Mouse (Mus musculus) layer of hippocampus, adult 9-10 months (tissue): Measurements from ENCODE around the gene Deup1.
A peak's percentile ranks its signal among the peaks of the same experiment; 100 is the strongest.

Experiments
- DNase-seq: peaks from one replicate; pipeline ENCODE4 v3.0.0; 2022; ENCODE audit warnings: low spot score

Deup1 gene

DNA sequence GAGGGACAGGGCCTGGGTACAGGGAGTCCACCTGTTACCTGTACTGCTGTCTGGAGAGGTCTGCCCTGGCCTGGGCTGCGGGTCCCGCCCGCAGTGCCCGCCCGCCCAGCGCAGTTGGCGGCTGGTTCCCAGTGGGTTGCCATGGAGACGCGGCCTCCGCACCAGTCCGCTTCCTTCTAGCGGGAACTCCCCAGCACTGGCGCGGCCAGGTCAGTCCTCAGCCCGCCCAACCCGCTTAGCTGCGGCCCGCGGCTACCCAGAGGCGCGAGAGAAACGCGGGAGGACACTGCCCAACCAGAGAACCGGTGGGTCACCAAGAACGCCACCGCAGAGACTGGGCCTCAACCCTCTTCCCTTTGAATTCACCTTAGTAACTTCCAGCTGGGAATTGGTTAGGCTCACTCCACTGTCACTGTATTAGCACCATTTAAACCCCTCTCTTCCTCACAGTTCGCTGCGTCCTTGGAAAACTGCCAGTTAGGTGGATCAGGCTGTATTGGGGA, at the start of gene Deup1:
Deup1 (minus strand) TSS at position 149 of the 503 bp plus-strand sequence.
- no peak for DNase-seq

DNA sequence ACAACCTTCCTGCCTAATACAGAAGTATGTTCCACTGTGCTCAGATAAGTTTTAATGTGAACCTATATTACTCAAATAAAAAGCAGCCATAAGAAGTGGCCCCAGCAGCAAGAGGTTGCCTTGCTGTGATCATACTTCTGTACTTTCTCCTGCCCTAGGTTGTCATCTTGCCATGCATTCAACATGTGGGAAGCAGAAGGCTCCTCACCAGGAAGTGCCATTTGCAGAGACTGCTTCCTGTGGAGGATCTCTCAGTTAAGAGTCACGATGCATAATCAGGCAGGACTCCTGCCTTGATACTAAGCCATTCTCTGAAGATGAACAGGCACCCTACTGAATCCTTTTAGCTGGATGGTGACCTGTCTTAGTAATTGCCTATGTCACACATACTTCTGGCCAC, 44.5 kb upstream of the Deup1 start:
- no peak for DNase-seq

DNA sequence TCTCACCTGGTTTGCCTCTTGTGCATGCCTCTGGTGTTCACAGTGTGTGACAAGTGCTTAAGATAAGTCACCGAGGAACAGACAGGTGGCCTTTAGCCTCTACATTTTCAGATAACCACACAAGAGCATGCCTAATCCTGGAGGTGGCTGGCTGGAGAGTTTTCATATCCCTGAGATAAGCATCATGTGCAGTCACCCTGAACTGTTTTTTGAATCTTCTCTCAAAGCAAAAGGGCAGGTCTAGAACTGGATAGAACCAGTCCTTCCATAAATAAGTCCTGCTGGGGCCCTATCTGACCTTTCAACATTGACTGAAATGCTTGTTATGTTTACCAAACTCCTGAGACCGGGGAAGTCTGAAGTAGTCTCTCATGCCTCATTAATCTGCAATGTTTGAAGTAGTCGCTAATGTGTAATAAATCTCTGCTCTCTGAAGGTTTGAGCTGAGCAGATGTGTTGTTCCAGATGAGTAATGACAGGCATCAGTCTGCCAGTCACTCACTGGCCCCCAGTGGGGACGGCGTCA, 42.3 kb upstream of the Deup1 start:
- no peak for DNase-seq

DNA sequence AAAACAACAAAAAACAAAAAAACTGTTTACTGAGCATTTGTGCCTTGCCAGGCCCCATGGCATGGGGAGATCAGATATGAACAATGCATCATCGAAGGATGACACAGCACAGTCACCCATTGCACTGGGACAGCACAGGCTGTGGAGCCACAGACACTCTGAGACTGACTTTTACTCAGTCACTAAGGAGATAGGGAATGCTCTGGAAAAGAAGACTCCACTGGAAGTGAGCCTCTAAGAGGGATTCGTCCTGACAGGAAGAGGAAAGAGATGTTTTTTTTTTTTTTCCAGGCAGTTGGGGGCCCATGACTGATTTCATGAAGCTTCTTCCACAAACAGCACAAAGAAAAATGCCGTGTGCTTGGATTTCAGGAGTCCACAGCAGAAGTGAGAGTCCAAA, 41.7 kb upstream of the Deup1 start:
- DNase-seq, result no peak

DNA sequence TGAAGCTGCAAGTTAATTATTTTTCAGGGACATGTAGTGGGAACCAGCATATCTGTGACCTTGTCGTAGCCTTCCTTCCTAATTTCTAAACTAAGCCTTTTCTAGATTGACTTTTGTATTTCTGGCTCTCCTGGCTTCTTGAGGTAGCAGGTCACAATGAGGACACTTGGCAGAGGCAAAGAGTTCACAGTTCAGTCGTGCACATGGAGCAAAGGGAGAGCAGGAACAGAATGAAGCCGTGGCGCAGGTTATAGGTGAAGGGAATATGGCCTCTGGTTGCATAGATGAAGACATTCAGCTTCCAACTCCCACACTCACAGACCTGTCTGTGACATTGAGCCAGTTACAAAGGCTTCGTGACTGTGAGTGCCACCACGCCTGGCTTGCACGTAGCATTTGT, 36.9 kb upstream of the Deup1 start:
- DNase-seq, result no peak

DNA sequence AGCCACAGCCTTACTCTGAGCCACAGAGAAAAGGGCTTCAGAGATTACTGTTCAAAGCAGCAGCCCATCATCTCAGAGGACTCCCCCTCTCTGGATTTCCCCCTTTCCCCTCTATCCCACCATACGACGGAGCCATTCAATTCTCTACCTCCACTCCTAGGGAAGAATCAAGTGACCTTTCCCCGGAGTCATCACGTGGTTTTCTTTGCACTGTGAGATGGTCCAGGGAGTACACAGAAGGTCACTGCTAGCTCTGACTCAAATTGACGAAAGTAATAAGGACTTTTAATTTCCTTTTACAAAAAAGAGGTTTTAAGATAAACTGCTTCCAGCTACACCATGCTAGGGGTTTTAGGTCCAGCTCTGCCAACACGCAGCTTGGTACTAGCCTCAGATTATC, 31.3 kb upstream of the Deup1 start:
- no peak for DNase-seq

DNA sequence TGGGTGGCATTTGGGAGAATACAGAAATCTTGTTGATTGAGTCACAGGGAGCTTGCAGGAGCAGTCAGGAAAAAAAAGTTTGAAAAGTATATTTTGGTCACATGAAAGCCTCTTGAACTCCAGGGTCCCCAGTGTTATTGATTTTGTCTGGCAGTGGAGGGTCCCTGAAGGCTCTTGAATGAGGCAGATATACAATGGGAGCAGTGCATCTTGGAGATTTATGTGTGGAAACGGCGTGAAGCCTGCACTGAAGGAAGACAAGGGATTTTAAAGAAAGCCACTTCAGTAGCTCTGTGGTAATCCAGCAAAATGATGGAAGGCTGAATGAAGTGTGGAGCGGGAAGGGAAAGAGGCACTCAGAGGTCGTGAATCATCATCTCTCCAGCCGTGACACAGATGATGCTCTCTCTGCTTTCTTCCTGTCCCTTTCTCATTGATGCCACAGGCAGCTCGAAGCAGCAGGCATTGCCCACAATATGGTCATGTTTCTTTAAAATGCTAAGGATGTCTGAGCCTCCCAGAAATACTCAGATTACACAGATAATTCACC, 30.6 kb upstream of the Deup1 start:
- no peak for DNase-seq

DNA sequence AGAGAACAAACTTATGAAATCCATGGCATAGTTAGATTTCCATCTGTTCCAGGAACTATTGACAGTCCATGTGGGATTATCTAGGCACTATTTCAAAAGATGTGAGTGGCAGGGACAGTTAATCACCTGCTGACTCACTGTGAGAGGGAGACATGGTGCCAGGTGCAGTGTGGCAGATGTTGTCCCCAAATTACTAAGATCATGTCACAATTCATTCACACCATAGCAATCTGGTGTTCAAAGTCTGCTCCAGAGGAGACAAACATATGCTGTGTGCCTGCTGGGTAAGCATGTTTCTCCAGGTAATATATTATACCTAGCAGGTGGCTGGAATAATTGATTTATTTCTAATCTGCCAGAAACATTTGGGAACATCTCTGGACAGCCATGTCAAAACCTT, 25.3 kb upstream of the Deup1 start:
- DNase-seq, result peak; percentile 45

DNA sequence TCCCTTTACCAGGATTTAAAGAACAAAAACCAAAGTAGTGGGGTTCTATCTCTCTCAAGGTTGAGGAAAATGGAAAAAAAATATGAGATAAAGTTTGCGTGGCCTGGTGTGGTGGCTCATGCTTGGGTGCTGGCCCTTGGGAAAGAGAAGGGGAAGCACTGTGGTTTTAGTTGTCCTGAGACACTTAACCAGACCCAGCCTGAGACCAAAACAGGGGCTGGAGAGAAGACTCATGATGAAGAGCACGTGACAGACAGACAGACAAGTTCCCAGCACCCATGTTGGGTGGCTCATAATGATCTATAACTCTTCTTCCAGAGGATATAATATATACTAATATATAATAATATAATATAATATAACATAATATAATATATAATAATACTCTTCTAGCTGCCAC, 22.2 kb upstream of the Deup1 start:
- no peak for DNase-seq

DNA sequence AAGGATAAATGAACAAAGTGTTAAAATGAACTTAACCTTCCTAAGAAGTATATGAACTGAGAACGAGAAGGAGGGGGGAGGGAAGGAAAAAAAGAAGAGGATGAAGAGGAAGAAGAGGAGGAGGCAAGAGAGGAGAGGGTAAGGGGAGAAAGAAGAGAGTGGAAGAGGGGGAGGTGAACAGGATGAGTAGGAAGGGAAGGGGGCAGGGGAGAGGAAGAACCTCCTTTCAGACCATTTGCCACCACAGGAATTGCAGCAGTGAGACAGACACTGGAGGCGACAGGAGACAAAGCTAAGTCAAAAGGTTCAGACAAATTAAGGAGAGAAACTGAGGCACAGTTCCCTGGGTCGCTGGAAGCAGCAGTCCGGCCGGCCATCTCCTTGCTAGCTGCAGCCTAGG, 349 bp downstream of the Deup1 start:
- DNase-seq, result no peak

DNA sequence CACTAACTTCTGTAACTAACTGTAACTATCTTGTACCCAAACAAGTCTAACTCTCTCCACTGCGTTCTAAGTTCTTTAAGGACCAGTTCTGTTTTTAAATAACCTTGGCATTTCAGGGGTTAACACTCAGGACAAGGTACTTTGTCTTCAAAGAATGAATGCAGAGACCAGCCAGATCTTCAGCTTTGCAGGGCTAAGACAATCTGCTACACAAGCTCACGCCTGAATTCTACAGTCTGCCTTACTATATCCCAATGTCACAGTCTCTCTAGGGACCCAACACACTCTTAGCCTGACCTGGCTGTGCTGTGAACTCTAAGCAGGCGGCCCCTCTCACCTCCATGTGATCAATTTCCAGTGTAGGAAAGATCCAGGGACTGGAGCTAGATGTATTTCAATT, 3.0 kb downstream of the Deup1 start:
- DNase-seq, result no peak

DNA sequence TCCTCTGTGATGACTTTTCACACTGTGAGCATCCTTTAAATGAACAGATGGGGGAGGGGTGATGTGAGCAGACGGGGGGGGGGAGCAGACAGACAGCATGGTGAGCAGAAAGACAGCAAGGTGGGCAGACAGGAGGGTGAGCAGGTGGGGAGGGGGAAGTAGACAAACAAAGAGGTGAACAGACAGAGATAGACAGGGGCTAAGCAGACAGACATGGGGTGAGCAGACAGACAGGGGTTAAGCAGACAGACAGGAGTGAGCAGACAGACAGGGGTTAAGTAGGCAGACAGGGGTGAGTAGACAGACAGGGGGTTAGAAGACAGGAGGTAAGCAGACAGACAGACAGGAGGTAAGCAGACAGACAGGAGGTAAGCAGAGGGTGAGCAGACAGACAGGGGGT, 8.0 kb downstream of the Deup1 start:
- DNase-seq, result no peak

DNA sequence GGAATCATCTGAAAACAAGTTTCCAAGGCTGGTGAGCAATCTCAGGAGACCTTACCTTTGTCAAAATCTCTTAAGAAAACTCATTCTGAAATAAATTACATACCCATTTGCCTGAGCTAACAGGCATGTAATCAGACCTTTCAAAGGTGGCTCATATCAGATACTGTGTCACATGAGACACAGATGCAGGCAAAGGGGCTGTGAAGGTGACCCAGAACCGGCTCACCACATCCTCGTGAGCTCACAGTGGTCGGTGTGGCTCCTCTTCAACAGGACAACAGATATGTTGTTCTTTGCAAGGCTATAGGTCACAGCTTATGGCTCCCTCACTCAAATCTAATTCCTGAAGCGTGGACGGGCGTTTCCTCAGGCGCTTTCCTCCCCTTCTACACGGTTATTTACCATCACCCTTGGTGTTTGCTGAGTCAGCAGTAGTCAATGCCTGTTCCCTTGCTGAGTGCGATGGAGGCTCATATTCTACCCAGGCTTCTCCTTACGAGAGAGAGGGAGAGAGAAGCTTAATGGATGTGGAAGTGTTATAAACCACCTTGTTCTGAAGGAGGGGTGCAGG, 8.6 kb downstream of the Deup1 start:
- DNase-seq, result no peak

DNA sequence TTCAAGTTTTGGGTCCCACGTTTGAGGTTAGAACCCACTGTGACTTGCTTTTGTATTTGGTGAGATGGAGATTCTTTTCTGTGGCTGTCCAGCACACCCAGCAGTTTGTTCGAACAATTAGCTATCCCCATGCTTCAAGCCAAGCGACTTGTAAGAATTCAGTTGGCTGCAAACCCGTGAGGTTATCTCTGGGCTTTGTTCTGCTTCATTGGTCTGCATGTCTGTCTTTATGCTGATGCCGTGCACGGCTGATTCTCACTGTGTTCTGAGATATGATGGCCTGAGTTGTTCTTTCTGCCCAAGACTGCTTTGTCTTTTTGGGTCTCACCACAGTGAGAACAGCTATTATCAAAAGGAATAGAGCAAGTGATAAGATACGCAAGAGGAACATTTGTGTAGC, 10.7 kb downstream of the Deup1 start:
- DNase-seq, result no peak

DNA sequence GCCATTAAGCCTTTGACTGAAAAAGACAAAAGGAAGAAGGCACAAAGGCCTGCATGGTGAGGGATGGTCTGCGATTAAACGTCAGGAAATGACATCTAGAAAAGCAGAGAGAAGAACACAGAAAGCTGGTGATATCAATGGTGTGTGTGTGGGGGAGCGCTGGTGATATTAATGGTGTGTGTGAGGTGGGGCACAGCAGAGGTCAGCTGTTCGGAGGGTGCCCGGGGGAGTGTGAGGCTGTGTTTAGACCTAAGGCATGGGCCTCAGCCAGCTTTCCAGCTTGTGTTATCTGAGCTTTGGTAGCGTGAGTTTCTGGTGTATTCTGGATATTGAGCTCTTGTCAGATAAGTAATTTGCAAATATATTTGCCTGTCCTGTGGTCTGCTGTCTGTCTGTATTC, 11.3 kb downstream of the Deup1 start:
- no peak for DNase-seq

DNA sequence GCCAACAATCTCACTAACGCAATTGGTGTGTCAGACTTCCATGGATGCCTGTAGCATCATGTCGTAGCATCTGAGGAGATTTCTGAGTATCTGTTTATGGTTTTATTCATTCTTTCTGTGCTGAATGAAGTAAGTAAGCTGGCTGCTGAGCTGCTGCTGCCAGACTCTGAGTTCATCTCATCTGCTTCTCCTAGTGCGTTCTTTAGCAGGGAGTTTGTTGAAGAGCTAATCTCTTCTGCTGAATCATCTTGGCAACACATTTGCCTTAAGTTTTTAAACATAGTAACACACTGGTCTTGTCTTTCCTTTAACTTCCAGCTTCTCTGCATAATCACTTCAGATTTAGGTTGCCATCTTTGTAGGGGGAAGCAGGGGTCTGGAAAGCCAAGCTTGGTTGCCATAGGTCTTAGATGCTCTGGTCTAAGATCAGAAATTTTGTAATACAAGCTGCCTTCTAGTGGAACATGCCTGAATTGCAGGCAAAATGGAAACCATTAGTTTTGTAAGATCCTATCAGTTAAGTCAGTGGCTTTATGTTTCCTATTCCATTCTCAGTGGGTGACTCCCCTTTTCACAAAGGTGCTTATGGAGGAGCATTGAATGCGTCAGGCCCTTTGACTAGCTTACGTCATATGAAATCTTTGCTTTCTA, 18.3 kb downstream of the Deup1 start:
- no peak for DNase-seq

DNA sequence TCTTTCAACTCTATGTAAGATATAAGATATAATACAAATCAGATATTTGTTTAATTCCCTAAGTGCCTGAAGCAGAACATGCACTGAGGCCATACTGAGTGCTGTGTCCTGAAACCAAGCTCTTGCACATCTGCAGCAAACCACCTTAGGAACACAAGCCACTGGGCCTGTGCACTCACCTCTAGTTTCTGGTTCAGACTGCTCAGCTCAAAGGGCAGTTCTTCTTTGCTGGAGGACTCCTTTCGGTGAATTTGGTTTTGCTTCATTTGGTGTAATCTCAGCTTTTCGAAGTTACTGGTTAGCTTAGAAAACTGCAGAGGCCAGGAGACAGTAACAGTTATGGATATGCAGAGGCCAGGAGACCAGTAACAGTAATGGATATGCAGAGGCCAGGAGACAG, 20.1 kb downstream of the Deup1 start:
- no peak for DNase-seq

DNA sequence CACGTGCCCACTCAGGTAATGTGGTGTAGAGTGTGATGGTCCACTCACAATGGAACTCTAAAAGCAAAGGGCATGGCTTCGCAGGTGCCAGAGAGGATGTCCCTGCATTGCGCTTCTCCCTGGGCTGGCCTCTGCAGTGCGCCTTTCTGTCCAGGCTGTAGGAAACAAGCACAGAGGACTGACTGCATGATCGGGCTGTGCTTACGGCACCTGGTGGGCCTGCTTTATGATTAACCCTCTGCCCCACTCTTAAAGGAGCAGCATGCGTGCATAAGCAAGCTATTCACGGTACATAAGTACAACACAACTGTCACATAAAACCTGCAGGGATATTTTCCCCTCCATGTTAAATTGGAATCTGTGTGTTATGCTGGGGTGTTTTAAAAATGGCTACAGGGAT, 24.6 kb downstream of the Deup1 start:
- DNase-seq, result no peak

DNA sequence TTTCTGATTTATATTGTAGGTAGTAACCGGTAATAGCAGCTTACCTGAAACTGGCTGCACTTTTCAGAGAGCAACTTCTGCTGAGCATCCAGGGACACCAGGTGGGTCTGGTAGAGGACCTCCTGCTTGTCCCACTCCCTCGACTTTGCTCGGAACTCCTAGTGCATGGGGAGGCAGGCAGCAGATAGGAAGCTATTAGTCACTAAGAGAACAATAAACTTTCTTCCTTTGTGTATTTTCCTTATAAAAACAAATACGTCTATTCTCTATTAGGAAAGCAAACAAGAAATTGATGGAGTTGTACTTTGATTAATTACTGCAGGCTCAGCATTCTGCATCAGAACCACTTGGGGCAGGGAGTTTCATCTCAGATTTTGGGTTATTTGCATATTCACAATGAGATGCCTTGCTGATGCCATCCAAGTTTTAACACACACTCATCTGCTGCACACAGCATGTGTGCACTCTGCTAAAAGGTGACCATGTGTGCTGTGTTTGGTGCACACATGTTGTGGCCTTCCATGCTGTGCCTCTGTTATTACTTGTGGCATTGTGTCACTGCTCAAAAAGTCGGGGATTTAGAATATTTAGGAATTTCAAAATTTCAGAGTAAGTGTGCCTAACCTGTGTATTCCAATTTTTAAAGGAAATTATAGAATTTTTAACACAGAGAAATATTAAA, 26.7 kb downstream of the Deup1 start:
- no peak for DNase-seq

DNA sequence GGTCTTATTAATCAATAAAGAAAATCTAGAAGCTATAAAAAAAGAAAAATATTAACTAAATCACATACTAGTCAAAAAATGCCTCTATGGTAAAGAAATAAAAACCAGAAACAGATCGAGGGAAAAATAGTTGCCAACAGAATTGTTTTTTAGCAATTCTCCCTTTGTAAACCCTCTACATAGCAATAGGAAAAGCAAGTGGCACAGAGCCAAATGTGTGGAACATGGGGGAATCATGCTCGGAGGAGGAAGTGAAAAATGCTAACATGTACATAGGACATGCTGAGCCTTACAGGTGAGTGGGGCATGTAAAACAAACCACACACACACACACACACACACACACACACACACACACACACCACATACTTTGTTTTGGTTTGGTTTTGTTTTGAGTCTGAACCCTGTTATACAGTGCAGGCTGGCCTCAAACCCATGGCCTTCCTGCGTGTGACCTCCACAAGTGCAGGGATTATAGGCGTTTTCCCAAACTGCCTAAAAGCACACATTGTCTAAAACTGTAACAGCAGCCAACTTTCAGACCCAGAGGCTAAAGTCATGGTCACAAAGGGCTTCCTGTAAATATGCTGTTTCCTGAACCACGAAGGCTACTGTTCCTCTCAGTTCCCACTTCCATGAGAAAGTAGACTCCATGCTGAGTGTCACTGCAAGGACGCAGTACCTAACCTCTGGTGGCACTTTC, 27.4 kb downstream of the Deup1 start:
- no peak for DNase-seq

DNA sequence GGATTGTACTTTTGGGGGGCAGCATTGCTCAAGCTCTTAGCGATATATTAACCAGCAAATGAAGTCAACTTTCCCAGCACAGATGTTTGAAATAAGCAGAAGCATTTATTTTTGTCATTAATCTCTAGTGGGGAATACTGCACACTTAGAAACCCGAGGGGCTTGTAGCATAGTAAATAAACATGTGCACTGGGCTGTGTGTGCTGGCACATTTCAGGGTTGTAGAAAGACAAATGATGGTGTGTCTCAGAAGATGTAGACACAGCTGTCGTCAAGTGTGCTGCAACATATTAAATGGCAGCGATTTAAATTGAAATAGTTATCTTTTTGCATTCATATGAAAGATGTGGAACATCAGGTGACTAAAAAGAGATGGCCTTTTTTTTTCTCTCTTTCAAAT, 31.1 kb downstream of the Deup1 start:
- DNase-seq, result no peak

DNA sequence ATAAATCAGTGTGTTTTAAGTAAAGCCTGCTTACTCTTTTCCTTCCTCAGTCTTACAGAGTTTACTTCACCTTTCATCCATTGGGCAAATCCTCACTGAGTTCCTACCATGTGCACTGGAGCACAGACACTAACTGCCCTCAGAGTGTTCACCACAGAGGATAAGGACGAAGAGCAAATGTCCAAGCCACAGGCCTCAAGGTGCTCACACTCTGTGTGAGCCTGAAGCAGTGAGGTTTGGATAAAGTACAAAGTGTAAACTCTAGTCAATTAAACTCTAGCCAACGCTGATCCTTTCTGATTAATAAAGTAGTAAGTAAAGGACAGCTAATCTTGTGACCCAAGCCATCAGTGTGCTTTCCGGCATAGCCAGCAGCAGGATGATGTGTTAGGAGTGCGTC, 33.6 kb downstream of the Deup1 start:
- DNase-seq, result no peak
